Mouse (Mus musculus): ENCODE measurements around the gene Emc1. TPM values are rescaled to one million over a fixed set of nuclear protein-coding genes. Genes with fewer than 3 reads are reported as not detected.

Gene Emc1
- polyA plus RNA-seq, 2 experiments, result 5.3 to 10.6 TPM

DNA sequence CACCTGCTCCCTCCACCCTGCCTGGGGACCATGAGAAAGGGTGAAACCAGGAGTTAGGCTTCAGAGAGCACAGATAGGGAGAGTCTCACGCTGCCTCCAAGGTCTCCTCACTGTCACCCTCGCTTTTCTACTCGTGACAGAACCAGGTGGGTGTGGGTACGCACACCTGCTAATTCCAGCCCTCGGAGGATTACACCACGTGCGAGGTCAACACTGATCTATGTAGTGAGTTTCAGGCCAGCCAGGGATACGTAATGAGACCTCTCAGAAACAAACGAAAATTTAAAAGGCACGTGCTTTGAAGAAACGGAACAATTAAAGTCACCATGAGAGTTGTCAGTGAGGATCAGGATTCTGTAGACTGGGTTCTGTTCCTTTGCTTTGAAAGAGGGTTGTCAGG is 33.9 kb upstream of the Emc1 start:
- ATAC-seq (ENCODE audit: insufficient read depth) (no peak), DNase-seq (ENCODE audit: low read depth in 3 of 3, low spot score in 3 of 3) (no peak)
- Histone ChIP-seq H3K4me3 (ENCODE audit: insufficient read depth in 1 of 2, low read depth in 2 of 2, low read length in 2 of 2) (no peak overlapping the region), H3K36me3 (replicated peaks; ENCODE audit: control insufficient read depth, insufficient read depth, low read depth) (no peaks in the 10 kb centered on the region; the same call in 1 of the 2 replicates), H3K27ac (no peak overlapping the region), H3K9ac (replicated peaks) (no peak overlapping the region), H3K4me2 (ENCODE audit: low read depth) (no peak overlapping the region), H3K9me3 (ENCODE audit: control insufficient read depth, low read length) (no peaks in the 10 kb centered on the region), H3K27me3 (ENCODE audit: control insufficient read depth, insufficient read depth, low read length) (no peaks in the 10 kb centered on the region), H3K4me1 (replicated peaks; ENCODE audit: control insufficient read depth in 2 of 2, insufficient read depth in 2 of 2, low read length in 1 of 2) (no peaks in the 10 kb centered on the region)
- WGBS (ENCODE audit: insufficient replicate concordance), result 81% methylated on average over 11 of the region's 11 CpGs
- TF ChIP-seq CTCF (IDR thresholded peaks at IDR 0.05; ENCODE audit: low read depth) (no peak), EP300 (IDR thresholded peaks at IDR 0.05; ENCODE audit: low read depth) (no peak)

DNA sequence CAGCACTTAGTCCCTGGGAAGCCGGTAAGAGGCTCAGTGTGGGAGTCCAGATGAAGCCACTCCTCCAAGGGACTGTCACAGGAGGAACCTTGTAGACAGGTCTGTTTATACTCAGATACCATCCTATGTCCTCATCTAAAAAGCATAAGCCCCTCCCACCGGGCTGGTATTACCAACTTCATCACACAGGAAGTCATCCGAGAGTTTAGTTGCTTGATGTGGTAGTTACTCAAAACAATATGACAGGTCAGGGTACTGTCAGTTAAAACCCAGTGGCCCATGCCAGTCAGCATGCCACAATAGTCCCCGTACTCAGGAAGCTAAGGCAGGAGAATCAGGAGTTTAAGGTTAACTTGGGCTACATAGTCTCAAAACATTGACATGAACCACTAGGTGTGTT is 32.6 kb upstream of the Emc1 start:
- no peak overlapping the region for H3K27ac ChIP-seq
- TF ChIP-seq CTCF (IDR thresholded peaks at IDR 0.05; ENCODE audit: low read depth) (no peak), EP300 (IDR thresholded peaks at IDR 0.05; ENCODE audit: low read depth) (no peak)
- no peaks in the 10 kb centered on the region; the same call in 1 of the 2 replicates for H3K36me3 ChIP-seq (replicated peaks; ENCODE audit: control insufficient read depth, insufficient read depth, low read depth)
- H3K4me2 ChIP-seq (ENCODE audit: low read depth), result no peak overlapping the region
- ATAC-seq (ENCODE audit: insufficient read depth) (no peak), DNase-seq (ENCODE audit: low read depth in 3 of 3, low spot score in 3 of 3) (no peak)
- 73% methylated on average over 4 of the region's 4 CpGs for WGBS (ENCODE audit: insufficient replicate concordance)
- H3K9me3 ChIP-seq (ENCODE audit: control insufficient read depth, low read length), result no peaks in the 10 kb centered on the region
- H3K4me1 ChIP-seq (replicated peaks; ENCODE audit: control insufficient read depth in 2 of 2, insufficient read depth in 2 of 2, low read length in 1 of 2), result no peaks in the 10 kb centered on the region
- H3K9ac ChIP-seq (replicated peaks), result no peak overlapping the region
- H3K27me3 ChIP-seq (ENCODE audit: control insufficient read depth, insufficient read depth, low read length), result no peaks in the 10 kb centered on the region
- no peak overlapping the region for H3K4me3 ChIP-seq (ENCODE audit: insufficient read depth in 1 of 2, low read depth in 2 of 2, low read length in 2 of 2)

DNA sequence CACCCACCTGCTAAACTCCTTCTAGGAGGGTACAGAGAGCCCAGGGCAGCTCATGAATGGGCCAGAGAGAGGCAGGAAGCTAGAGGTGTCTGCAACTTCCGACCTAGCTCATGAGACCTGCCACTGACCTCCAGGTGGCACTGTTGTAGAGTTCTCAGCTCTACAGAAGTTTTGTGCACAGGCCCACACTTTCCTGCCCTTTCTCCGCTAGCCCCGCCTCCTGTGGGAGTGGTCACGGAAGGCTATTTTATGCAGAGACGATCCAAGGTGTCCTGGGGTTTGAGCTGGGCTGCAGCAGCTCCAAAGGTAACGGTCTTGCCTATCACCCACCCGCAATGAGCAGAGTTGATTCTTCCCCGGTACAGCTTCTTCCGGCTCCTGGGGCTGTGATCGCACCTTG is 21.8 kb upstream of the Emc1 start:
- TF ChIP-seq CTCF (IDR thresholded peaks at IDR 0.05; ENCODE audit: low read depth), result peak; percentile 95
- TF ChIP-seq EP300 (IDR thresholded peaks at IDR 0.05; ENCODE audit: low read depth), result no peak; the same call in 1 of the 2 replicates
- 1% methylated on average over 10 of the region's 10 CpGs for whole genome bisulfite sequencing (ENCODE audit: insufficient replicate concordance)
- Histone ChIP-seq H3K36me3 (replicated peaks; ENCODE audit: control insufficient read depth, insufficient read depth, low read depth) (no peaks in the 10 kb centered on the region), H3K27me3 (ENCODE audit: control insufficient read depth, insufficient read depth, low read length) (no peaks in the 10 kb centered on the region), H3K4me3 (ENCODE audit: insufficient read depth in 1 of 2, low read depth in 2 of 2, low read length in 2 of 2) (peak overlapping the region; percentile 53 to 88), H3K4me1 (replicated peaks; ENCODE audit: control insufficient read depth in 2 of 2, insufficient read depth in 2 of 2, low read length in 1 of 2) (peaks cover 22 to 24% of the 10 kb centered on the region in 2 experiments), H3K27ac (peak overlapping the region; percentile 33), H3K9me3 (ENCODE audit: control insufficient read depth, low read length) (no peaks in the 10 kb centered on the region), H3K4me2 (ENCODE audit: low read depth) (peak overlapping the region; percentile 77), H3K9ac (replicated peaks) (peak overlapping the region; percentile 58)
- DNase-seq (ENCODE audit: low read depth in 3 of 3, low spot score in 3 of 3), result peak; percentile 92 to 95 (median 94)
- peak; percentile 77 for ATAC-seq (ENCODE audit: insufficient read depth)

DNA sequence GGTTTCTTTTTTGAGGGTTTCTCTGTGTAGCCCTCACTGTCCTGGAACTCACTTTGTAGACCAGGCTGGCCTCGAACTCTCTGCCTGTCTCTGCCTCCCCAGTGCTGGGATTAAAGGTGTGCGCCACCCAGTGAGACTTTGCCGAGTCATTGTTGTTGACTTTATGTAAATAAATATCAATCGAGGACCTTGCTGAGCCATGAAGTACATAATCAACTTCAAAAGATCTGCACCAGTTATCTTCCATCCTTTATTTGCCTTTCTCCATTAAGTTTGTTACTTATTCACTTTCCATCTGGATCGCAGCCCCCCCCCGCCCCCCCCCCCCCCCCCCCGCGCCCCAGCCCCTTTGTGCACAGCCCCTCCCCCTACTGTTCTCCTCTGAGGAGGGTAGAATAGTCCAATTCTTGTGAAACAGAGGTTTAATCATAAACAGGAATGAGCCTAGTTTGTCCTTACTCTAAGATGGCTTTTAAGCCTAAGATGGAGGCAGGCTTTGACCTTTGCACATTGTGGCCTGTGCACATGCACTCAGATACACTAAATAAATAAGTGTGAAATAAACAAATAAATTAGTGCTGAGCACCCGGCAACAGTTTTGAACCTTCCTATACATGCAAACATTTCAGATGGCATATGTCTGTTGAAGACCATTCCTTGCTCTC is 17.6 kb upstream of the Emc1 start:
- peak overlapping the region; percentile 76 for H3K9ac ChIP-seq (replicated peaks)
- H3K4me1 ChIP-seq (replicated peaks; ENCODE audit: control insufficient read depth in 2 of 2, insufficient read depth in 2 of 2, low read length in 1 of 2), result peaks cover 25 to 40% of the 10 kb centered on the region in 2 experiments
- no peak for DNase-seq (ENCODE audit: low read depth in 3 of 3, low spot score in 3 of 3)

DNA sequence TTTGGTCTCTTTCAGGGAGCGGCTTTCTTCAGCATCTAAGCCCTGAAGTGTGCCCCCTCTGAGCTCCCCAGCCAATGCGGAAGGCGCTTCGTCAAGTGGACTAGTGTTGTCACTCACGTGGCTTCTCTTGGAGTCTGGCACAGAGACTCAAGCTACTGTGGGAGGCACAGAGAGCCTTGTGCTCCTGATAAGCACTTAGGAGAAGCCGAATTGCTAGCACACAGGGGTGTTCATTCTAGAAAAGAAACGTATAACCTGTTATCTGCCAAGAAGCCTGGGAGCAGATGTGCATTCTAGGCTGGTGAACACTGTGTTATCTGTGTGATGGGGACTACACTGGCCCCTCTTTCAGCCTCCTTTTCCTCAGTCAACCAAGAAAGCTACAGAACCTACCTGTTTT is 16.9 kb upstream of the Emc1 start:
- Histone ChIP-seq H3K9me3 (ENCODE audit: control insufficient read depth, low read length) (no peaks in the 10 kb centered on the region), H3K4me3 (ENCODE audit: insufficient read depth in 1 of 2, low read depth in 2 of 2, low read length in 2 of 2) (peak overlapping the region; percentile 3 to 73; a peak in 3 of 4 replicates), H3K4me2 (ENCODE audit: low read depth) (peak overlapping the region; percentile 89), H3K27ac (peak overlapping the region; percentile 89), H3K4me1 (replicated peaks; ENCODE audit: control insufficient read depth in 2 of 2, insufficient read depth in 2 of 2, low read length in 1 of 2) (peaks cover 25 to 40% of the 10 kb centered on the region in 2 experiments), H3K27me3 (ENCODE audit: control insufficient read depth, insufficient read depth, low read length) (no peaks in the 10 kb centered on the region), H3K9ac (replicated peaks) (peak overlapping the region; percentile 76), H3K36me3 (replicated peaks; ENCODE audit: control insufficient read depth, insufficient read depth, low read depth) (no peaks in the 10 kb centered on the region)
- TF ChIP-seq EP300 (IDR thresholded peaks at IDR 0.05; ENCODE audit: low read depth) (peak; percentile 86), CTCF (IDR thresholded peaks at IDR 0.05; ENCODE audit: low read depth) (no peak)
- ATAC-seq (ENCODE audit: insufficient read depth) (peak; percentile 86), DNase-seq (ENCODE audit: low read depth in 3 of 3, low spot score in 3 of 3) (peak; percentile 80 to 88 (median 87))
- WGBS (ENCODE audit: insufficient replicate concordance), result 9% methylated on average over 7 of the region's 7 CpGs

More for the DNA sequence above, 17.6 kb upstream of the Emc1 start:
- Histone ChIP-seq H3K27me3 (ENCODE audit: control insufficient read depth, insufficient read depth, low read length) (no peaks in the 10 kb centered on the region), H3K4me3 (ENCODE audit: insufficient read depth in 1 of 2, low read depth in 2 of 2, low read length in 2 of 2) (peak overlapping the region in 1 of 2 experiments; percentile 73; a peak in 2 of 4 replicates), H3K9me3 (ENCODE audit: control insufficient read depth, low read length) (no peaks in the 10 kb centered on the region), H3K36me3 (replicated peaks; ENCODE audit: control insufficient read depth, insufficient read depth, low read depth) (no peaks in the 10 kb centered on the region), H3K4me2 (ENCODE audit: low read depth) (peak overlapping the region; percentile 89), H3K27ac (peak overlapping the region; percentile 89)
- 37% methylated on average over 8 of the region's 9 CpGs for WGBS (ENCODE audit: insufficient replicate concordance)
- no peak for ATAC-seq (ENCODE audit: insufficient read depth)
- TF ChIP-seq CTCF (IDR thresholded peaks at IDR 0.05; ENCODE audit: low read depth), result no peak
- TF ChIP-seq EP300 (IDR thresholded peaks at IDR 0.05; ENCODE audit: low read depth), result no peak
